Comparison of ENCODE assay signal across 16 mouse cellular contexts in genomic region chr9:30758121-30758520, GRCm38 (mm10).
"Had no signal": no experiment of that assay in that cellular context is flagged by ENCODE, and none has a peak within 500 bp of the region (broad histone marks: within the 10 kb centered on the region; RNA-seq: fewer than 3 reads in every experiment).

No protein-coding gene starts in this region.

- H3K9me3 ChIP-seq: limb, embryonic 15.5 days; liver, embryonic 12.5 days; midbrain, embryonic 12.5 days; neural tube, embryonic 13.5 days; stomach, embryonic 15.5 days had no signal

- H3K27ac ChIP-seq: limb, embryonic 15.5 days; liver, embryonic 12.5 days; macrophage; midbrain, embryonic 12.5 days; neural tube, embryonic 13.5 days; stomach, embryonic 15.5 days had no signal

- ATAC-seq: liver, embryonic 12.5 days; midbrain, embryonic 16.5 days had no signal

- H3K4me1 ChIP-seq: liver, embryonic 12.5 days; midbrain, embryonic 12.5 days; neural tube, embryonic 13.5 days; stomach, embryonic 15.5 days had no signal

- H3K4me2 ChIP-seq: limb, embryonic 15.5 days; liver, embryonic 12.5 days; lung, embryonic 14.5 days; midbrain, embryonic 12.5 days; neural tube, embryonic 13.5 days; stomach, embryonic 15.5 days had no signal

- H3K4me3 ChIP-seq: limb, embryonic 15.5 days; liver, embryonic 12.5 days; midbrain, embryonic 12.5 days; neural tube, embryonic 13.5 days; stomach, embryonic 15.5 days had no signal

- H3K36me3 ChIP-seq: limb, embryonic 15.5 days; liver, embryonic 12.5 days; midbrain, embryonic 12.5 days; neural tube, embryonic 13.5 days; stomach, embryonic 15.5 days had no signal

- H3K9ac ChIP-seq: limb, embryonic 15.5 days; liver, embryonic 12.5 days; lung, embryonic 14.5 days; midbrain, embryonic 12.5 days; neural tube, embryonic 13.5 days; stomach, embryonic 15.5 days had no signal

- H3K27me3 ChIP-seq: limb, embryonic 15.5 days; liver, embryonic 12.5 days; midbrain, embryonic 12.5 days; neural tube, embryonic 13.5 days; stomach, embryonic 15.5 days had no signal

- DNase-seq: kidney, postnatal 36 days; layer of hippocampus, adult 9-11 months; layer of hippocampus, postnatal 36 days; lung, embryonic 14.5 days; lung, postnatal 10 days; retina, postnatal 1 day; right cerebral cortex, postnatal 4 days; thymus, adult 2 months; thymus, postnatal 36 days had no signal
